Mouse (Mus musculus): ENCODE results near the gene Fkbp10.

Fkbp10 gene

GRCm38 (mm10) chr11:100465229-100465792, 49.8 kb downstream of the Fkbp10 start:
- intact Hi-C loops (cut with DNase I): no loop called here

GRCm38 (mm10) chr11:100465833-100466232, 50.3 kb downstream of the Fkbp10 start:
- intact Hi-C loops (cut with DNase I): no loop called here

GRCm38 (mm10) chr11:100471352-100472196, 56.1 kb downstream of the Fkbp10 start:
- intact Hi-C loops (cut with DNase I): loop anchor here (5.0 kb wide), 1 partner anchor 44 kb away; no protein-coding TSS in a partner anchor

- intact Hi-C loops (cut with DNase I): loop anchor here (5.0 kb wide), 1 partner anchor 45 kb away; no protein-coding TSS in a partner anchor
Measured at GRCm38 (mm10) chr11:100472197-100472934, 56.9 kb downstream of the Fkbp10 start, which contains the start of gene Klhl11. Klhl11 (minus strand) TSS chr11:100472741.

- intact Hi-C loops (cut with DNase I): loop anchor here (5.0 kb wide), 1 partner anchor 46 kb away; no protein-coding TSS in a partner anchor
Measured at GRCm38 (mm10) chr11:100472935-100473295, 57.4 kb downstream of the Fkbp10 start.

Small RNA genes lying within 50 kb of the gene (microRNA-seq; reads per million reads assigned to microRNA genes)
- 0 reads per million in 2 experiments for gene Gm27374
